Mouse (Mus musculus) monocyte, adult 2 months (primary cell): ENCODE data around the gene Lrp11.
A peak's percentile ranks its signal among the peaks of the same experiment; 100 is the strongest.

Experiments used
- DNase-seq, 2 experiments: peaks; one replicate each; pipeline ENCODE4 v3.0.0; 2022; ENCODE audit warnings: low spot score in 2 of 2, low read depth in 1 of 2

Lrp11 gene

GRCm38 (mm10) chr10:7622378-7622777 is 32.8 kb downstream of the Lrp11 start:
- no peak for DNase-seq

- DNase-seq = no peak
Measured at GRCm38 (mm10) chr10:7623861-7624518, 34.4 kb downstream of the Lrp11 start.

- no peak for DNase-seq
Measured at GRCm38 (mm10) chr10:7629092-7629491, 39.5 kb downstream of the Lrp11 start.

GRCm38 (mm10) chr10:7630286-7630685 is 40.7 kb downstream of the Lrp11 start:
- no peak for DNase-seq

- DNase-seq = no peak
Measured at GRCm38 (mm10) chr10:7630951-7631720, 41.5 kb downstream of the Lrp11 start.

GRCm38 (mm10) chr10:7640366-7640765 is 50.8 kb downstream of the Lrp11 start:
- no peak for DNase-seq

- DNase-seq = no peak
Measured at GRCm38 (mm10) chr10:7645911-7646310, 56.3 kb downstream of the Lrp11 start.

- no peak for DNase-seq
Measured at GRCm38 (mm10) chr10:7649059-7649458, 59.5 kb downstream of the Lrp11 start.

GRCm38 (mm10) chr10:7651057-7651456 is 61.5 kb downstream of the Lrp11 start:
- no peak for DNase-seq

- DNase-seq = peak in 1 of 2 experiments; percentile 39
Measured at GRCm38 (mm10) chr10:7662471-7663141, 73.0 kb downstream of the Lrp11 start.

GRCm38 (mm10) chr10:7663159-7664026 is 73.8 kb downstream of the Lrp11 start:
- DNase-seq = peak; percentile 76 to 79

GRCm38 (mm10) chr10:7664027-7664526 is 74.5 kb downstream of the Lrp11 start:
- no peak for DNase-seq

- DNase-seq = no peak
Measured at GRCm38 (mm10) chr10:7664889-7665288, 75.3 kb downstream of the Lrp11 start.

GRCm38 (mm10) chr10:7667342-7667802 is 77.8 kb downstream of the Lrp11 start, which contains the start of gene Nup43:
Gene Nup43, plus strand, starts transcription at chr10:7667503.
- DNase-seq = peak; percentile 64 to 76

- no peak for DNase-seq
Measured at GRCm38 (mm10) chr10:7673673-7674072, 84.1 kb downstream of the Lrp11 start.
